Mouse (Mus musculus) 3134 (cell line): Measurements from ENCODE around the gene Agap1.

Experiments
- DNase-seq: peaks from one replicate; pipeline ENCODE4 v3.0.0-alpha.2; 2011; ENCODE audit warnings: low spot score; ENCODE audit not compliant: insufficient read length; ENCODE audit errors: extremely low read depth

Gene Agap1

GRCm38 (mm10) chr1:89925501-89926190 is 471.0 kb downstream of the Agap1 start:
- no peak for DNase-seq

GRCm38 (mm10) chr1:89926583-89927060 is 472.0 kb downstream of the Agap1 start:
- DNase-seq: no peak

GRCm38 (mm10) chr1:89927061-89927661 is 472.6 kb downstream of the Agap1 start:
- DNase-seq: no peak

- DNase-seq: no peak
These were observed 474.1 kb downstream of the Agap1 start for GRCm38 (mm10) chr1:89928676-89929075.

- DNase-seq: no peak
These were observed 474.6 kb downstream of the Agap1 start for GRCm38 (mm10) chr1:89929181-89929580.

- DNase-seq: no peak
These were observed 475.3 kb downstream of the Agap1 start for GRCm38 (mm10) chr1:89929721-89930505.

GRCm38 (mm10) chr1:89930551-89930950 is 475.9 kb downstream of the Agap1 start:
- no peak for DNase-seq

- no peak for DNase-seq
These were observed 476.5 kb downstream of the Agap1 start, which contains the start of gene Gbx2 for GRCm38 (mm10) chr1:89931120-89931519. Gene Gbx2, minus strand, starts transcription at chr1:89931179.

GRCm38 (mm10) chr1:89932021-89932423 is 477.4 kb downstream of the Agap1 start:
- no peak for DNase-seq

- no peak for DNase-seq
These were observed 478.0 kb downstream of the Agap1 start for GRCm38 (mm10) chr1:89932616-89933015.

- DNase-seq: no peak
These were observed 478.4 kb downstream of the Agap1 start for GRCm38 (mm10) chr1:89933028-89933427.

- DNase-seq: no peak
These were observed 479.2 kb downstream of the Agap1 start for GRCm38 (mm10) chr1:89933786-89934185.

- DNase-seq: no peak
These were observed 480.0 kb downstream of the Agap1 start for GRCm38 (mm10) chr1:89934316-89935260.

GRCm38 (mm10) chr1:89935493-89936348 is 481.1 kb downstream of the Agap1 start:
- DNase-seq: no peak

GRCm38 (mm10) chr1:89938884-89939595 is 484.4 kb downstream of the Agap1 start:
- no peak for DNase-seq

- DNase-seq: no peak
These were observed 485.0 kb downstream of the Agap1 start for GRCm38 (mm10) chr1:89939596-89939960.

- DNase-seq: peak; percentile 65
These were observed 485.5 kb downstream of the Agap1 start for GRCm38 (mm10) chr1:89939981-89940726.

- no peak for DNase-seq
These were observed 486.4 kb downstream of the Agap1 start for GRCm38 (mm10) chr1:89940961-89941524.
